Mouse (Mus musculus) kidney, embryonic 15.5 days (tissue): ENCODE measurements around the gene Adcy5. TPM values are rescaled to one million over a fixed set of nuclear protein-coding genes. Genes with fewer than 3 reads are reported as not detected.

Experiments used
- ATAC-seq: fragments of 200-750 bp; cut with Nextera tagmentation; replicated peaks from 2 replicates; pipeline ENCODE4 v1.8.0; 2017; ENCODE audit warnings: moderate TSS enrichment; ENCODE audit not compliant: low FRiP score
- H3K27ac ChIP-seq: fragments of 300-500 bp; sonication (generic); 2 replicates; pipeline ENCODE4 v1.5.1; 2015; ENCODE audit warnings: mild to moderate bottlenecking, inconsistent platforms
- H3K27me3 ChIP-seq: fragments of 300-500 bp; sonication (generic); 2 replicates; pipeline ENCODE4 v1.6.1; 2015; ENCODE audit warnings: inconsistent platforms
- H3K36me3 ChIP-seq: fragments of 300-500 bp; sonication (generic); 2 replicates; pipeline ENCODE4 v1.6.1; 2015; ENCODE audit warnings: inconsistent platforms
- H3K4me1 ChIP-seq: fragments of 300-500 bp; sonication (generic); 2 replicates; pipeline ENCODE4 v1.6.1; 2015; ENCODE audit warnings: inconsistent platforms
- H3K4me2 ChIP-seq: fragments of 300-500 bp; sonication (generic); 2 replicates; pipeline ENCODE4 v1.6.1; 2015; ENCODE audit warnings: moderate library complexity, mild to moderate bottlenecking, inconsistent platforms
- H3K4me3 ChIP-seq: fragments of 300-500 bp; sonication (generic); replicated peaks from 2 replicates; pipeline ENCODE4 v1.5.1; 2015; ENCODE audit warnings: mild to moderate bottlenecking, inconsistent platforms
- H3K9ac ChIP-seq: fragments of 300-500 bp; sonication (generic); 2 replicates; pipeline ENCODE4 v1.6.1; 2015; ENCODE audit warnings: mild to moderate bottlenecking, inconsistent platforms
- H3K9me3 ChIP-seq: fragments of 300-500 bp; sonication (generic); replicated peaks from 2 replicates; pipeline ENCODE4 v1.6.1; 2016; ENCODE audit warnings: inconsistent platforms
- WGBS: fragments of 180-500 bp; shearing (Covaris S2); methylation state at CpG from one replicate; pipeline ENCODE4 v1.1.7; 2015; ENCODE audit warnings: mixed read lengths; 5-methylcytosine and 5-hydroxymethylcytosine counted together
- polyA plus RNA-seq: library from polyadenylated mRNA; unstranded; fragments of >200 nt; fragmentation: Nextera tagmentation; extraction: Ambion mirVana; gene quantifications from 2 replicates; pipeline ENCODE4 v1.2.1, GENCODE M21; 2015

Adcy5 gene
- polyA plus RNA-seq, 1 experiment from 2014 or later: 0.87 TPM

GRCm38 (mm10) chr16:35282456-35282855 is 127.8 kb downstream of the Adcy5 start:
- no peak overlapping the region for H3K4me2 ChIP-seq
- 89% methylated on average over 2 of the region's 2 CpGs for WGBS
- H3K4me3 ChIP-seq: no peak overlapping the region
- no peaks in the 10 kb centered on the region for H3K9me3 ChIP-seq
- no peak overlapping the region for H3K27ac ChIP-seq
- H3K36me3 ChIP-seq: no peaks in the 10 kb centered on the region
- H3K9ac ChIP-seq: no peak overlapping the region
- no peaks in the 10 kb centered on the region for H3K27me3 ChIP-seq
- ATAC-seq: no peak
- no peaks in the 10 kb centered on the region for H3K4me1 ChIP-seq

DNA sequence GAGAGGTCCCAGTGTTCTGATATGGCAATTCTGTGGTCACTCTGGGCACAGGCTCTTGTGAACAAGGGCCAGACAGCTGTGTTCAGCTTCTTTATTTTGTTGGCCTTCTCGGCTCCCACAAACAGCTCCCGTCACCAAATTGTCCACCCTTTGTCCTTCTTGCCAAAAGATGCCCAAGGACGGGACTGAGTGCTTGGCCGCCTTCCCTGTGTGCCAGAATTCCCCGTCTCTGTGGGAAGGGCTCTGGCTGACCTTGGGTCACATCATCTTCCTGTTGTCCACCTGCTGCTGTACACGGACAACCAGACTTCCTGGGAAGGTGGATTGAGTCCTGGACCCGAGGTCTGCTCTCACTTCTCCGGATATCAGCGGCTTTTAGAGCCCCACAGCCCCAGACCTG is 131.1 kb downstream of the Adcy5 start:
- WGBS: 67% methylated on average over 9 of the region's 9 CpGs
- Histone ChIP-seq H3K9me3 (no peaks in the 10 kb centered on the region), H3K9ac (no peak overlapping the region), H3K36me3 (no peaks in the 10 kb centered on the region), H3K4me1 (no peaks in the 10 kb centered on the region), H3K4me3 (no peak overlapping the region), H3K27ac (no peak overlapping the region), H3K27me3 (no peaks in the 10 kb centered on the region), H3K4me2 (no peak overlapping the region)
- no peak for ATAC-seq

- H3K36me3 ChIP-seq: no peaks in the 10 kb centered on the region
- no peak overlapping the region for H3K4me3 ChIP-seq
- H3K9ac ChIP-seq: no peak overlapping the region
- H3K9me3 ChIP-seq: no peaks in the 10 kb centered on the region
- H3K4me1 ChIP-seq: no peaks in the 10 kb centered on the region
- 95% methylated on average over 5 of the region's 5 CpGs for WGBS
- no peak for ATAC-seq
- H3K27ac ChIP-seq: no peak overlapping the region
- no peaks in the 10 kb centered on the region for H3K27me3 ChIP-seq
- H3K4me2 ChIP-seq: no peak overlapping the region
Measured at GRCm38 (mm10) chr16:35287244-35287643, 132.6 kb downstream of the Adcy5 start.

DNA sequence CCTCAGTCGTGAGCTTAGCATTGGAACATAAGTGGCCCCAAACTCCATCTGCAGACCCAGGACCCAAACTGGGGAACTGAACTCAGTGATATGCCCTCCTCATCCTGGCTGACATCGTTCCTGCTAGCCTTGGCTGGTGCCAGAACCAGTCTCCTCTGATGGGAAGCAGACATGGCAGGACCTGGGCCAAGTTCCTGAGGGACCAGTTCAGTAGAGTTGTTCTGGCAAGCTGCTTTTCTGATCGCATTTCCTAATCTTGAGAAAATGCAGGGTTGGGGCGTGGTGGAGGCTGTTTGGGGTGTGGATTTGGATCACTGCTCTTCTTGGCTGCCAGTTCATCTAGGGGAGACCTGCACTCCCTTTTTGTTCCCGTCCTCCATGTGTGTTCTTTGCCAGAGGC is 143.1 kb downstream of the Adcy5 start:
- no peaks in the 10 kb centered on the region for H3K36me3 ChIP-seq
- no peak overlapping the region for H3K4me2 ChIP-seq
- H3K9ac ChIP-seq: no peak overlapping the region
- no peak overlapping the region for H3K4me3 ChIP-seq
- no peaks in the 10 kb centered on the region for H3K9me3 ChIP-seq
- H3K27ac ChIP-seq: no peak overlapping the region
- ATAC-seq: no peak
- no peaks in the 10 kb centered on the region for H3K4me1 ChIP-seq
- H3K27me3 ChIP-seq: no peaks in the 10 kb centered on the region
- 78% methylated on average over 5 of the region's 5 CpGs for WGBS

DNA sequence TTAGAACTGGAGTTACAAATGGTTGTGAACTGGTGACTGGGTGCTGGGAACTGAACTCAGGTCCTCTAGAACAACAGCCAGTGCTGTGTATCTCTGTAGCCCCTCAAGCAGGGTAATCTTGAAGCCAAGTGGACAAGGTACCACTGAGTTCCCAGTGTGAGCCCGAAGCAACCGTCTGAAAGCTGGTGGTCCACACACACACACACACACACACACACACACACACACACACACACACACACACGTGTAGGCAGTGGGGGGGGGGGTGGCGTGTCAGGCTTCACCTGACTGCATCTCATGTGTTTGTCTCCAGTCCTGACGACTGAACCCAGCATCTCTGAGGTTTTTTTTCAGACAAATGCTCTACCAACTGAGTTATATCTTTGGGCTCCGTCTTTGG is 145.5 kb downstream of the Adcy5 start:
- no peak overlapping the region for H3K4me2 ChIP-seq
- ATAC-seq: no peak
- WGBS: 81% methylated on average over 6 of the region's 6 CpGs

DNA sequence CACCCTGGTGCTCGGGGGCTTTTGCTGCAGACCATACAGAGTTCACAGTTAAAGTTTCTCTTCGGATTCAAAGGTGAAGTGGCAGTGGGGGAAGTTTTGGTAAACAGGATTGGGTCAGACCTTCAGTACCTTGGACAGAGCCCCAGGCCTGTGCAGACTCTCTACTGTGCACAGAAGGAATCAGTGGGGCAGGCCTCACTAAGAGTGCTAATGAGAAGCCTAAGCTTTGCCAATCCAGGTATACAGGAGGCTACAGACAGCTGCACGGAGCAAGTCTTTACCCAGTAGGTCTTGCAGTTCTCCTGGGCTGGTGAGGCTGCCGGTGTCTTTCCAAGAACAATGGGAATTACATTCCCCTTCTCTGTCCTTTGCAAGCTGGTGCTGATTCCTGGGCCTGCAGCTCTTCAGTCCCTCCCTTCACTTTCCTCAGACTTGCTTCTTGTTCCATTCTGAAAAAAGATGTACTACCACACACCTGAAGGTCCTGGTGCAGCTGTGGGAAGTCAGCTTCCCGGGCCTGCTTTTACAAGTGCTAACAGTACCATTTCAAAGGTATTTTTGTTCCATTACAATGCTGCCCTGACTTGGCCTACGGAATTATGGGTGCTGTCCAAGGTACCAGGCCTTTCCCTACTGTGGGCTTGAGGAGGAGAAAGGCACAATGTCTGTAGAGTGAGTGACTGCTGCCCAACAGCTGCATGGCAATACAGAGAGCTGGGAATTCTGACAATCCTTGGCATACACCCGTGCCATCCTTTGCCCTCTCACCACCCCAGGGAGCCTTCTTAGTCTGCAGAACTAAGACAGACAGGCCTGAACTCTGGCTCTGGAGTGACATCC is 148.0 kb downstream of the Adcy5 start:
- no peak overlapping the region for H3K27ac ChIP-seq
- ATAC-seq: no peak
- H3K4me3 ChIP-seq: no peak overlapping the region
- 44% methylated on average over 7 of the region's 7 CpGs for WGBS
- no peaks in the 10 kb centered on the region for H3K4me1 ChIP-seq
- no peaks in the 10 kb centered on the region for H3K27me3 ChIP-seq
- no peaks in the 10 kb centered on the region for H3K36me3 ChIP-seq
- no peak overlapping the region for H3K9ac ChIP-seq
- H3K9me3 ChIP-seq: no peaks in the 10 kb centered on the region
- no peak overlapping the region for H3K4me2 ChIP-seq

More for the DNA sequence above, 145.5 kb downstream of the Adcy5 start:
- H3K4me1 ChIP-seq: no peaks in the 10 kb centered on the region
- no peaks in the 10 kb centered on the region for H3K36me3 ChIP-seq
- H3K27me3 ChIP-seq: no peaks in the 10 kb centered on the region
- H3K9ac ChIP-seq: no peak overlapping the region
- H3K27ac ChIP-seq: no peak overlapping the region
- no peak overlapping the region for H3K4me3 ChIP-seq
- H3K9me3 ChIP-seq: no peaks in the 10 kb centered on the region

DNA sequence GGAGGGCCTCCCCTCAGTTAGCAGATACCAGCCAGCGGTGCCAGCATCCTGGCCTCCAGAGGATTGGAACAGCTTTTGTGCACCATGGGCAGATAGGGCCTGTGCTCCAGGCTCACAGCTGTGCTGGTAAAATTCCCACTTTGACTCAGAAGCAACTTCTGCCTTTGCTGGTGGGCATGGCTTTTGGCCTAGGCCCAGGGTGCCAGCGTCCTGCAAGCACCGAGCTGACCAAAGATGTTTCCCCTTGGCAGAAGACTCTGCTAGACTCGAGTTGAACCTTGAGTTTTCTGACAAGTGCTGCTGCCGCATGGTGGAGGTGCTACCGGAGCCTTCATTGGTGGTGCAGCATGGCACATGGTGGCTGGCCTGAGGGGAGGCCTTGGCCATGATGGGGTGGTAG is 149.0 kb downstream of the Adcy5 start:
- Histone ChIP-seq H3K9ac (no peak overlapping the region), H3K36me3 (no peaks in the 10 kb centered on the region), H3K4me3 (no peak overlapping the region), H3K27me3 (no peaks in the 10 kb centered on the region), H3K4me1 (no peaks in the 10 kb centered on the region), H3K27ac (no peak overlapping the region), H3K9me3 (no peaks in the 10 kb centered on the region), H3K4me2 (no peak overlapping the region)
- ATAC-seq: no peak
- WGBS: 87% methylated on average over 6 of the region's 6 CpGs

DNA sequence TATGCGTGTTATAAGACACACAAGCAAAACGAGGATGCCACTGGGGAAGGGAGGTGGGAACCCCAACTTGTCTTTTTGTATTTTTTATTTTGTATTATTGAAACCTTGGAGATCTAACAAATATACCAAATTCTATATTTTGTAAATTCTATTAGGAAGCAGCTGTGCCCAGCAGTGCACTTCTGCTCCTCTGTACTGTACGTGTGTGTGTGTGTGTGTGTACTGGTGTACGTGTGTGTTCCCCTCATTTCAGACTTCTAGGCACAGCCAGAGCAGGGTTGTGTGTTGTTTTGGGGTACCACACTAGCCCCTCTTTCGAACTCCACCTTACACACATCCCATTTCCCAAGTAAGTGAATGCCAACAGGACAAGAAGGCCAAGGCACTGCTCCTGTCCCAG is 149.7 kb downstream of the Adcy5 start:
- no peaks in the 10 kb centered on the region for H3K9me3 ChIP-seq
- H3K36me3 ChIP-seq: no peaks in the 10 kb centered on the region
- H3K27ac ChIP-seq: no peak overlapping the region
- no peak overlapping the region for H3K4me3 ChIP-seq
- WGBS: 91% methylated on average over 5 of the region's 5 CpGs
- no peaks in the 10 kb centered on the region for H3K27me3 ChIP-seq
- no peaks in the 10 kb centered on the region for H3K4me1 ChIP-seq
- no peak overlapping the region for H3K4me2 ChIP-seq
- ATAC-seq: no peak
- no peak overlapping the region for H3K9ac ChIP-seq

- Histone ChIP-seq H3K36me3 (no peaks in the 10 kb centered on the region), H3K27me3 (no peaks in the 10 kb centered on the region), H3K4me2 (no peak overlapping the region), H3K27ac (no peak overlapping the region), H3K4me1 (no peaks in the 10 kb centered on the region), H3K4me3 (no peak overlapping the region), H3K9me3 (no peaks in the 10 kb centered on the region), H3K9ac (no peak overlapping the region)
- ATAC-seq: no peak
- WGBS: 86% methylated on average over 7 of the region's 7 CpGs
Measured at GRCm38 (mm10) chr16:35305226-35305625, 150.5 kb downstream of the Adcy5 start.

DNA sequence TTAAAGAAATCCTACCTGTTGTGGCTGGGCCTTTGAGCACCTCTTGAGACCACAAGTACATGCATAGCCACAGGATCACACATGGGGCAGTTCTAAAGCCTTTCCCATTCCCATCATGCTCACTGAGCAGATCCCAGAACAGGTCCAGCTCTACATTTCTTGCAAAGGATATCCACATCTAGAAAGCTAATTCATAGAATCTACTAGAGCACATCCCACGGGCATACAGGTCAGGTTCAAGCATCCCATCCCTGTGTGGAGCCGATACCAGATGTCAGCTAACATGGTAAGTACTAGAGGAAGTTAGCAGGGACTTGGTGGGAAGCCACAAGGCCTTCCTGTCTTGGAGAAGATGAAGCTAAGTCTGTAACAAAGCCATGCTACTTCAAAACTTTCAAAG is 152.0 kb downstream of the Adcy5 start:
- no peak for ATAC-seq

DNA sequence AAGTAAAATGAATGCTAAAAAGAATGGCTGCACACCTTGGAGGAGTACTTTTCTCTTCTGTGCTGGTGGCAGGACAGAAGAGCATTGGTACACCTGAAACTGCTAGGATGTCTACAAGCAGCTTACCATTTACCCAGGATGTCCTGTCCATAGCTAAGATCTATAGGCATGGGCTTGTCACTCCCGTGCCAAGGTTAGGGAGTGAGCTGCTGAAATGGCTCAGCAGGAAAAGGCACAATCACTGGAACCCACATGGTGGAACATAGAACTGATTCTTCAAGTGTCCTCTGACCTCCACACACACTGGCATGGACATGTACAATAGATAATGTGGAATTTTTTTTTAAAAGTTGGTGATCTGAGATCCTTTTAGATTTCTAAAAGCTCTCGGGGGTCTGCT is 152.7 kb downstream of the Adcy5 start:
- peaks cover 2% of the 10 kb centered on the region; the same call in 1 of the 2 replicates for H3K36me3 ChIP-seq
- H3K4me2 ChIP-seq: no peak overlapping the region
- no peaks in the 10 kb centered on the region for H3K9me3 ChIP-seq
- no peak overlapping the region for H3K4me3 ChIP-seq
- H3K27ac ChIP-seq: no peak overlapping the region
- H3K27me3 ChIP-seq: no peaks in the 10 kb centered on the region
- no peak overlapping the region for H3K9ac ChIP-seq
- 84% methylated on average over 2 of the region's 2 CpGs for WGBS
- H3K4me1 ChIP-seq: no peaks in the 10 kb centered on the region
- no peak for ATAC-seq

More for the DNA sequence above, 152.0 kb downstream of the Adcy5 start:
- 82% methylated on average over 2 of the region's 2 CpGs for WGBS
- Histone ChIP-seq H3K4me3 (no peak overlapping the region), H3K27me3 (no peaks in the 10 kb centered on the region), H3K36me3 (no peaks in the 10 kb centered on the region), H3K27ac (no peak overlapping the region), H3K4me1 (no peaks in the 10 kb centered on the region), H3K9ac (no peak overlapping the region), H3K4me2 (no peak overlapping the region), H3K9me3 (no peaks in the 10 kb centered on the region)

DNA sequence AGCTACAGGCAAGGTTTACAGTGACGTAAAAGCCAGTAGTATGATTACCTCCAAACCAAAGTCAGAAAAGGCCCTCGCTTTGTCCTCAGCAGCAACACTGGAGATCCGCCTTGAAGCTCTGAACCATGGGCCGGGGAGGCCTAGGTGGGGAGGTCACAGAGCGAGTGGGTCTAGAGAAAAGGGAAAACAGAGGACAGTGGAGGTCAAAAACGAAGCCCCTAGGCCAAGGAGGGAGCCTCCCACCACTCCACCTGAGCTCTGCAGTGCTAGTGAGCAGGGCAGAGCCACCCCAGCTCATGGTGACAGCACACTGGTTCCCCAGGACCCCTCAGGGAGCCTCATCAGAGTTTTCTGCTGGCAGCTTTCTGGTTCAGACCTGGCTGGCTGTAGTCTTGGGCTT is 153.3 kb downstream of the Adcy5 start:
- ATAC-seq: no peak
- no peak overlapping the region for H3K27ac ChIP-seq
- H3K36me3 ChIP-seq: peaks cover 9% of the 10 kb centered on the region; the same call in 1 of the 2 replicates
- no peaks in the 10 kb centered on the region for H3K9me3 ChIP-seq
- H3K4me1 ChIP-seq: no peaks in the 10 kb centered on the region
- no peak overlapping the region for H3K4me2 ChIP-seq
- no peak overlapping the region for H3K4me3 ChIP-seq
- 82% methylated on average over 6 of the region's 6 CpGs for WGBS
- no peaks in the 10 kb centered on the region for H3K27me3 ChIP-seq
- H3K9ac ChIP-seq: no peak overlapping the region
